Mouse (Mus musculus) thymus, adult 2 months (tissue): ENCODE results near the gene Rtkn2.

ENCODE experiments used
- CTCF ChIP-seq: fragments of 200-500 bp; IDR thresholded peaks from 2 replicates; pipeline ENCODE4 v1.5.1; 2012; ENCODE audit warnings: mild to moderate bottlenecking, control low read depth, low read length, moderate library complexity, borderline replicate concordance; ENCODE audit not compliant: control insufficient read depth, poor library complexity, insufficient read depth; ENCODE audit errors: extremely low read depth
- POLR2A ChIP-seq: fragments of 200-500 bp; IDR thresholded peaks from 2 replicates; pipeline ENCODE4 v1.6.1; 2012; ENCODE audit warnings: mild to moderate bottlenecking, low read length, control low read depth, moderate library complexity; ENCODE audit not compliant: control insufficient read depth, poor library complexity, insufficient read depth; ENCODE audit errors: extremely low read depth

DNA sequence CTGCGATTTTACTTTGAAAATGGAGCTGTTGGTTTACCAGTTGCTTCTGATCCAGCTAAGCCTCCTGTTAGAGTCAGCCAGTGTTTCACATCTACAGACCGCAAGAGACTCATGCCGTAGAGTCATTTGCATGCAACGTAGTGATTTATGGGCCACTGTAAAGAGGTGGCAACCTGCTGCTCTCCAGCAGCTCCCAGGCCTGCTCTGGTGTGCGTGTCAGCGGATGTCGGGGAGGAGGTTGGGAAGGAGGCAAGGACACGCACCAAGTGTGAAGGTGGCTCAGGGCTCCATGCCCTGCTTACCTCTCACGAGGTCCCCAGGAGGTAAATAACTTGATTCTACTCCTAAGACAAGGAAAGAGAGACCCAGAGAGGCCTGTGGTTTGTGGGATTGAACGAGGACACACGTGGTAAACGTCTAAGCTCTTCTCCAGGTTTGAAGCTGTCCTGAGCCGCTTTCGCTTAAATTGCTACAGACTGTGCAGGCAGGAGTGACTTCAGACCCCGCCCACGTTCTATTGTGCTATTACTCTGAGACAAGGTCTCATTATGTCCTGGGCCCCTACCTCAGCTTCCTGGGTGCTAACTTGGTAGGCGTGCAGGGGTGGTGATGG is 57.1 kb downstream of the Rtkn2 start:
- no peak for TF ChIP-seq CTCF
- no peak for TF ChIP-seq POLR2A
